Mouse (Mus musculus): ENCODE measurements around the gene Tulp3. TPM values are rescaled to one million over a fixed set of nuclear protein-coding genes. Genes with fewer than 3 reads are reported as not detected.

The Tulp3 gene
- 8.7 and 14.9 TPM in 2 replicates for polyA plus RNA-seq (2015; fragmentation: Nextera tagmentation; extraction: Ambion mirVana)

GRCm38 (mm10) chr6:128355726-128356416 is at the start of gene Tulp3:
TSS of gene Tulp3 (minus strand) at chr6:128355851.

GRCm38 (mm10) chr6:128398996-128399395 is 43.3 kb upstream of the Tulp3 start, which contains the start of gene Nrip2:
TSS of gene Nrip2 (plus strand) at chr6:128399296.

GRCm38 (mm10) chr6:128375192-128375591 is 19.5 kb upstream of the Tulp3 start, which contains the start of the genes Tex52 and Gm44596:
TSS of gene Tex52 (plus strand) at chr6:128375456.
TSS of gene Gm44596 (plus strand) at chr6:128375503.

GRCm38 (mm10) chr6:128362381-128363006 is 6.8 kb upstream of the Tulp3 start, which contains the start of the genes Rhno1 and Foxm1:
TSS of gene Rhno1 (minus strand) at chr6:128362911.
TSS of gene Foxm1 (plus strand) at chr6:128362967.

GRCm38 (mm10) chr6:128300134-128301001 is 55.3 kb downstream of the Tulp3 start, which contains the start of gene Tead4:
TSS of gene Tead4 (minus strand) at chr6:128300823.

Other genes starting within 250 kb of the Tulp3 start
- gene Tspan9, start 212.3 kb downstream of the Tulp3 start, polyA plus RNA-seq (2015; fragmentation: Nextera tagmentation; extraction: Ambion mirVana), result 41.5 and 46.8 TPM in 2 replicates
- gene Tead4, start 55.0 kb downstream of the Tulp3 start, polyA plus RNA-seq (2015; fragmentation: Nextera tagmentation; extraction: Ambion mirVana), result 0.95 and 1.1 TPM in 2 replicates
- 35.5 and 40.3 TPM in 2 replicates for gene Rhno1, start 7.1 kb upstream of the Tulp3 start, polyA plus RNA-seq (2015; fragmentation: Nextera tagmentation; extraction: Ambion mirVana)
- 6.0 and 6.9 TPM in 2 replicates for gene Foxm1, start 7.1 kb upstream of the Tulp3 start, polyA plus RNA-seq (2015; fragmentation: Nextera tagmentation; extraction: Ambion mirVana)
- gene Tex52, start 19.6 kb upstream of the Tulp3 start, polyA plus RNA-seq (2015; fragmentation: Nextera tagmentation; extraction: Ambion mirVana), result 0.16 TPM in 1 of 2 replicates, not detected in the other
- not detected in 2 replicates for gene Gm44596, start 19.7 kb upstream of the Tulp3 start, polyA plus RNA-seq (2015; fragmentation: Nextera tagmentation; extraction: Ambion mirVana)
- gene Nrip2, start 43.4 kb upstream of the Tulp3 start, polyA plus RNA-seq (2015; fragmentation: Nextera tagmentation; extraction: Ambion mirVana), result 5.3 and 6.0 TPM in 2 replicates
- gene Itfg2, start 69.1 kb upstream of the Tulp3 start, polyA plus RNA-seq (2015; fragmentation: Nextera tagmentation; extraction: Ambion mirVana), result 20.5 and 21.0 TPM in 2 replicates
- gene Fkbp4, start 82.8 kb upstream of the Tulp3 start, polyA plus RNA-seq (2015; fragmentation: Nextera tagmentation; extraction: Ambion mirVana), result 161 and 192 TPM in 2 replicates
- gene Pzp, start 170.9 kb upstream of the Tulp3 start, polyA plus RNA-seq (2015; fragmentation: Nextera tagmentation; extraction: Ambion mirVana), result 29.3 and 42.7 TPM in 2 replicates
- 0.80 and 1.3 TPM in 2 replicates for gene A2ml1, start 225.8 kb upstream of the Tulp3 start, polyA plus RNA-seq (2015; fragmentation: Nextera tagmentation; extraction: Ambion mirVana)

Measured in adrenal gland, postnatal 0 days (tissue).